Mouse (Mus musculus) hindbrain, postnatal 0 days (tissue): ENCODE data around the gene Gm35315. TPM values are rescaled to one million over a fixed set of nuclear protein-coding genes. Genes with fewer than 3 reads are reported as not detected.
A peak's percentile ranks its signal among the peaks of the same experiment; 100 is the strongest.

ENCODE experiments used
- ATAC-seq: fragments of 200-750 bp; cut with Nextera tagmentation; 2 replicates; pipeline ENCODE4 v1.8.0; 2017; ENCODE audit warnings: mild to moderate bottlenecking, moderate TSS enrichment, moderate library complexity
- DNase-seq: peaks from one replicate; pipeline ENCODE4 v3.0.0-alpha.2; 2015; ENCODE audit warnings: low spot score
- H3K27ac ChIP-seq: fragments of 300-500 bp; sonication (generic); 2 replicates; pipeline ENCODE4 v1.5.1; 2014; ENCODE audit warnings: mild to moderate bottlenecking
- H3K27me3 ChIP-seq: fragments of 300-500 bp; sonication (generic); 2 replicates; pipeline ENCODE4 v1.6.1; 2014; ENCODE audit warnings: low read length, mixed read lengths; ENCODE audit not compliant: insufficient read depth
- H3K36me3 ChIP-seq: fragments of 300-500 bp; sonication (generic); 2 replicates; pipeline ENCODE4 v1.6.1; 2014; ENCODE audit warnings: low read length, mixed read lengths; ENCODE audit not compliant: insufficient read depth
- H3K4me1 ChIP-seq: fragments of 300-500 bp; sonication (generic); 2 replicates; pipeline ENCODE4 v1.6.1; 2014; ENCODE audit warnings: antibody characterized with exemption, low read length, mixed read lengths; ENCODE audit not compliant: insufficient read depth
- H3K4me2 ChIP-seq: fragments of 300-500 bp; sonication (generic); 2 replicates; pipeline ENCODE4 v1.6.1; 2014; ENCODE audit warnings: low read depth, mild to moderate bottlenecking, low read length, moderate library complexity, mixed read lengths
- H3K4me3 ChIP-seq: fragments of 300-500 bp; sonication (generic); 2 replicates; pipeline ENCODE4 v1.5.1; 2014; ENCODE audit warnings: low read length
- H3K9ac ChIP-seq: fragments of 300-500 bp; sonication (generic); replicated peaks from 2 replicates; pipeline ENCODE4 v1.6.1; 2014; ENCODE audit warnings: mild to moderate bottlenecking, low read length, moderate library complexity, mixed read lengths
- H3K9me3 ChIP-seq: fragments of 300-500 bp; sonication (generic); 2 replicates; pipeline ENCODE4 v1.6.1; 2016; ENCODE audit warnings: low read length, mixed read lengths
- CTCF ChIP-seq: IDR thresholded peaks from 2 replicates; pipeline ENCODE4 v1.5.1; 2016; ENCODE audit warnings: antibody characterized with exemption, control low read depth, low read depth
- WGBS: fragments of 180-500 bp; shearing (Covaris S2); extraction: QIAGEN DNeasy Blood & Tissue Kit; methylation state at CpG from one replicate; pipeline ENCODE4 v1.1.7; 2014; 5-methylcytosine and 5-hydroxymethylcytosine counted together
- polyA plus RNA-seq: library from polyadenylated mRNA; unstranded; fragments of >200 nt; fragmentation: Nextera tagmentation; extraction: Ambion mirVana; gene quantifications from 2 replicates; pipeline ENCODE4 v1.2.1, GENCODE M21; 2015
- total RNA-seq: library from RNA; depleted of rRNA; stranded (reverse); fragments of >200 nt; gene quantifications from 2 replicates; pipeline ENCODE4 v1.2.3, GENCODE M21; 2014

Gm35315 gene
- total and polyA plus RNA-seq, 2 experiments from 2014 or later = 0.33 to 0.37 TPM

- Histone ChIP-seq H3K9ac (no peak overlapping the region), H3K9me3 (no peaks in the 10 kb centered on the region), H3K4me2 (peak overlapping the region; percentile 78; the same call in 1 of the 2 replicates), H3K4me3 (no peak overlapping the region), H3K36me3 (peaks cover 32% of the 10 kb centered on the region), H3K27me3 (no peaks in the 10 kb centered on the region), H3K27ac (peak overlapping the region; percentile 62; the same call in 1 of the 2 replicates), H3K4me1 (peaks cover 18% of the 10 kb centered on the region)
- 92% methylated on average over 13 of the region's 13 CpGs for WGBS
- DNase-seq (no peak), ATAC-seq (no peak)
- no peak for TF ChIP-seq CTCF
Observed at GRCm38 (mm10) chr5:110102429-110102828, 8.2 kb upstream of the Gm35315 start.

DNA sequence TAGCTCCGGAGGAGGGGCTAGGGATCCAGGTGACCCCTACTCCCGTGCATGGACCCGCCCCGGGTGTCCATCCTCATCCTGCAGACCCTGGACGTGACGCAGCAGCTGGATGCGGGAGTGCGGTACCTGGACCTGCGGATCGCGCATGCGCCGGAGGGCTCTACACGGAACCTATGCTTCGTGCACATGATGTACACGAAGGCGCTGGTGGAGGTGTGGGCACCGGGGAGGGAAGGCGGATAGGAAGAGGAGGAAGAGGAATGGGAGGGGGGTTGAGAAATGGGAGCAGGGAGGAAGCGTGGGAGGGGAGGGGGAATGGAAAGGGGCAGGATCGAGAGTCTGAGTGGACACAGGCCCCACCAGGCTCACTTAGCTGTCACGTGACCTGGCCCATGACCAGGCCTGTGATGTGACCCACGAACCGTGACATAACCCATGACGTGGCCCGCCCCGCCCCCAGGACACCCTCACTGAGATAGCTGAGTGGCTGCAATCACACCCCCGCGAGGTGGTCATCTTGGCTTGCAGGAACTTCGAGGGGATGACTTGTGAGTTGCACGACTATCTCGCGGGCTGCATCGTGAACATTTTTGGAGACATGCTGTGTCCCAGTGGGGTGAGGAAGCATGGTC lies 7.6 kb upstream of the Gm35315 start:
- peak overlapping the region; percentile 62 for H3K27ac ChIP-seq
- peaks cover 32% of the 10 kb centered on the region for H3K36me3 ChIP-seq
- peak; percentile 76 for ATAC-seq

DNA sequence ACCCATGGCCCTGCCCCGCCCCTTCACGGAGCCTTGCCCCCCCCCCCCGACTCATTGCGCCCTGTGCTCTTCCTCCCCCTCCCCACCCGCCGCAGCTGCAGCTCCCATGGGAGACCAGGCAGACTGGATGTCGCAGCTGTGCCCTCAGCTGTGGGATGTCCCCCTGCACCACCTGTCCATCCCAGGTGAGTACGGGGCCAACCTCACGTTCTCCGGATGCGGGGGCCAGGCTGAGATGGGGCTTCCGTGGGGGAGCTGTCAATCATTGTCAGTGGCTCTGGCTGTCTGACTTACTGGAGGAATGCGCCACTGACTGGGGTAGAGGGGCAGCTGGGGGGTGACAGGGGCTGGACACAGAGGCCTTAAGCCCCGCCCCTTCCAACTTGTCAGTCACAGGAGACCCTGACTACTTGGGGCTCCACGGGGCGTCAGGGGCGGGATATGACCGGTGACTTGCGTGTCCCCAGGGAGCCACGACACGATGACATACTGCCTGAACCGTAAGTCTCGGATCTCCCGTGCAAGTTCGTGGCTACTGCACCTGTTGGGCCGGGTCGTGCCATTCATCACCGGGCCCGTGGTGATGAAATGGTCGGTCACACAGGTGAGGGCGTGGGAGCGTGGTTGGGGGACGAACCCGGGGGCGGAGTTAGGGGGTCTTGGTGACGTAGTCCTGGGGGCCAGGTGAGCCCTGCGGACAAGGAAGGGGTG lies 6.9 kb upstream of the Gm35315 start:
- Histone ChIP-seq H3K9ac (peak overlapping the region; percentile 46), H3K4me2 (peak overlapping the region; percentile 78), H3K36me3 (peaks cover 30% of the 10 kb centered on the region), H3K4me3 (peak overlapping the region; percentile 40), H3K27ac (peak overlapping the region; percentile 62), H3K4me1 (peaks cover 12% of the 10 kb centered on the region), H3K9me3 (no peaks in the 10 kb centered on the region), H3K27me3 (no peaks in the 10 kb centered on the region)
- peak; percentile 60 for DNase-seq
- ATAC-seq = peak; percentile 44
- no peak for TF ChIP-seq CTCF
- 1% methylated on average over 31 of the region's 37 CpGs for WGBS

More for the DNA sequence above, 7.6 kb upstream of the Gm35315 start:
- H3K27me3 ChIP-seq = no peaks in the 10 kb centered on the region
- peak overlapping the region; percentile 46 for H3K9ac ChIP-seq
- peak; percentile 89 for DNase-seq
- WGBS = 19% methylated on average over 34 of the region's 34 CpGs
- peak overlapping the region; percentile 40 for H3K4me3 ChIP-seq
- H3K9me3 ChIP-seq = no peaks in the 10 kb centered on the region
- H3K4me2 ChIP-seq = peak overlapping the region; percentile 78
- TF ChIP-seq CTCF = no peak
- peaks cover 18% of the 10 kb centered on the region for H3K4me1 ChIP-seq

DNA sequence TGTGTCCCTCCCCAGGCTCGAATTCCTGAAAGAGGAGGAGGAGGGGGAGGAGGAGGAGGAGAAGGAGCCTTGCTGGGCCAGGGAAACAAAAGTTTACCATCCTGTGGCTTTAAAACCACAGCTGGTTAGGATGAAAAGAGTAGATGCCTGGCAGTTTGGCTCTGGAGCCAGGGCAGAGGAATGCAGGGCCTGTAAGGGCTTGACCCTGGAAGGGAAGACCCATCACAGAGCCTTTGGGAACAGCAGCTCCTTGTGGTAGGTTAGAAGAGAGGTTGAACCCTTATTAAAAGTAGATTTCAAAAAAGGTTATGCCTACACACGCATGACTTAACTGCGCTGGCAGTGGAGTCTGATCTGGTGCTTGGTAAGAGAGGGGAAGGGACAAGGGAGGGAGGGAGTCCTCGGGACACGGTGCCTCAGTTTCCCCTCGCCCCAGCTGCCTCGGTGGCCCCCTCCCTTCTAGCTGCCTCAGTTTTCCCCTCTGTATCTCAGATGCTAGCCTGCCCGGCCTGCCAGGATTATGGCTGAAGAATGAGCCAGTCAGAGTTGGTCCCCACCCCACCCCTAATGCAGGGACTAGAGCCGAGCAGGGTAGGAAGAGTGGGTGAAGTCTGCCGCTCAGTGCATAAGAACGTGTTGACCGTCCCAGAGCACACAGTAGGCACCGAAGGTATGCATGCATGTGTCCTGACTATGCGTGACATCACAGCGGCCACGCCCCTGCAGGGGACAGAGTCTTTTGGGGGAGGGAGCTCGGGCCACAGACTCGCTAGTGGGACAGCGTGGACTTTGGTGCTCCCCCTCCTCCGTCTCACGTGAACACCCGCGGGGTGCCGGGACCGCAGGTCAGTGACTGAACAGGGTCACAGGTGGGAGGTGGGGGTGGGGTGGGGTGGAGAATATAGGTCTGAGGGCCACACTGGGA lies 5.7 kb upstream of the Gm35315 start, which contains the start of gene Plcxd1:
Gene Plcxd1 (plus strand): TSS at position 314 of the 925 bp plus-strand sequence.
- Histone ChIP-seq H3K9ac (peak within 1 kb of the TSS; percentile 46; the same call in 1 of the 2 replicates), H3K27ac (no peak within 1 kb of the TSS), H3K4me3 (peak within 1 kb of the TSS; percentile 40), H3K27me3 (no peaks in the 10 kb centered on the region), H3K4me2 (peak within 1 kb of the TSS; percentile 78), H3K9me3 (no peaks in the 10 kb centered on the region), H3K36me3 (peaks cover 22% of the 10 kb centered on the region), H3K4me1 (peaks cover 11% of the 10 kb centered on the region)
- no peak for DNase-seq
- ATAC-seq = no peak
- WGBS = 5% methylated on average over 25 of the region's 25 CpGs
- TF ChIP-seq CTCF = no peak

DNA sequence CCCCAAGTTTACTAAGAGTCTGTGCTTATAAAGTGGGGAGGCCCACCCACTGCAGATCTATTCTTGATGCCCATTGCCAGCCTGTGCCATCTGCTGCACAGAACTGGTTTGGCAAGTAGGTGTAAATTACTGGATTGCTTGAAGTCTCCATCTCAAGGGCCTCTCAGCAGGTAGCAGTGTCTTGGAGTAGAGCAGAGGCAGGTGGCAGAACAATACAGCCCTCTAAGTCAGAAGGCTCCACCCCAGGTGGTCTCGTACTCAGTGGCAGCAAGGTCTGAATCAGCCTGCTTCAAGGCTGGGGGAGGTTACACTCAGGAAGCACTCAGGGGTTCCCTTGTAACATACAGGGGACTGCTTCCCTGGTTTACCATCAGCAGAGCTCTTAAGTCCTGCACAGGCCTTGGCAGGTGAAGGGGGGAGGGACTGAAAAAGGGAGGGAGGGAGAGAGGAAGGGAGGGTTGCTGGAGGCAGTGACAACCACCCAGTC lies 4.8 kb upstream of the Gm35315 start:
- 24% methylated on average over 1 of the region's 1 CpGs for WGBS
- DNase-seq = no peak

GRCm38 (mm10) chr5:110094847-110095213 lies 610 bp upstream of the Gm35315 start:
- no peaks in the 10 kb centered on the region for H3K27me3 ChIP-seq
- peak overlapping the region; percentile 71 for H3K4me2 ChIP-seq
- no peak for TF ChIP-seq CTCF
- no peaks in the 10 kb centered on the region for H3K9me3 ChIP-seq
- peak overlapping the region; percentile 31; the same call in 1 of the 2 replicates for H3K9ac ChIP-seq
- peak overlapping the region; percentile 40 for H3K4me3 ChIP-seq
- H3K4me1 ChIP-seq = no peaks in the 10 kb centered on the region
- 7% methylated on average over 4 of the region's 4 CpGs for WGBS
- H3K36me3 ChIP-seq = no peaks in the 10 kb centered on the region
- ATAC-seq = peak; percentile 6; the same call in 1 of the 2 replicates
- DNase-seq = no peak
- H3K27ac ChIP-seq = peak overlapping the region; percentile 49; the same call in 1 of the 2 replicates

More for the DNA sequence above, 4.8 kb upstream of the Gm35315 start:
- Histone ChIP-seq H3K9me3 (no peaks in the 10 kb centered on the region), H3K4me2 (no peak overlapping the region), H3K36me3 (peaks cover 13% of the 10 kb centered on the region), H3K27ac (no peak overlapping the region), H3K27me3 (no peaks in the 10 kb centered on the region), H3K4me3 (no peak overlapping the region), H3K4me1 (peaks cover 11% of the 10 kb centered on the region), H3K9ac (no peak overlapping the region)
- no peak for TF ChIP-seq CTCF
- no peak for ATAC-seq
